Mouse (Mus musculus) monocyte, adult 59 days (primary cell): ENCODE results near the gene Ehmt2. TPM values are rescaled to one million over a fixed set of nuclear protein-coding genes. Genes with fewer than 3 reads are reported as not detected.

ENCODE experiments used
- total RNA-seq, 2 experiments: library from RNA; stranded (reverse); gene quantifications; one replicate each; pipeline ENCODE4 v1.2.4; 2023

The Ehmt2 gene
- 100 to 1,000 TPM; 134 to 139 TPM for total RNA-seq

GRCm38 (mm10) chr17:34898160-34898586 lies at the start of gene Ehmt2, which contains the start of gene C2:
TSS of gene Ehmt2 (plus strand) at chr17:34898469.
TSS of gene C2 (minus strand) at chr17:34898265.

DNA sequence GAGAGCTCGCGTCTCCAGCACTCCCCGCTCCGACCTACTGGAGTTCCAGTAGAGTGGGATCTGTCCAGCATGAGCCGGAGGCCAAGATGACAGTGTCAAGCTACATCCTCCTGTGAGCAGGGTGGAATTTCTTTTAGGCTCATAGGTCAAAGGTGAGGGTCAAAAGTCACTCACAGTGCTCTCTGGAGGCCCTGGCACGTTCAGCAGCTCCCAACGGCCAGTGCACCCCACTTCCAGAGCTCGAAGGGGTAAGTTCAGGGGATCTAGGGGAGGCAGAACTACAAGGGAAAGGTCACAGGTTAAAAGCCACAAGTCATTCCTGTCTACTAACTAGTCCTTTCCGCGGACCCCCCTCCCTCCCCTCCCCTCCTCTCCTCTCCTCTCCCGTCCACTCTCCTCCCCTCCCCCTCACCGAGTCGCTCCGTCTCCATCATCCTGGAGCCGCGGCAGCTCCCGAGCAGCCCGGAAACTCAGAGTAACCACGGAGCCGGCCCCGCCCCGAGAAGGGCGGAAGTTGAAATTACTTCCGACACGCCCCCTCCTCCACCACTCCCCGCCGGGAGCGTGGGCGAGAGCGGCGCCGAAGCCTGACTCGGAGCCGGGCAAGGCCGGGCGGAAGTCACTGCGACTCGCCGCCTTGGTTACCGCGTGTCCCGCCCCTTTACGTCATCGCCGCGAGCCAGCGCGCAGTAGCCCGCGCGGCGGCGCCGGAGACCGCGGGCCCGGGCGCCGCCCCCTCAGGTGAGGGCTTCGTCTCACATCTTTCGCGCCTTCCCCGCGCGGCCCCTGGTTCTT lies 48.4 kb upstream of the Ehmt2 start, which contains the start of the genes Skiv2l and Nelfe:
Gene Skiv2l, minus strand, starts transcription at position 489 of the 795 bp plus-strand sequence.
Gene Nelfe, plus strand, starts transcription at position 670 of the 795 bp plus-strand sequence.

DNA sequence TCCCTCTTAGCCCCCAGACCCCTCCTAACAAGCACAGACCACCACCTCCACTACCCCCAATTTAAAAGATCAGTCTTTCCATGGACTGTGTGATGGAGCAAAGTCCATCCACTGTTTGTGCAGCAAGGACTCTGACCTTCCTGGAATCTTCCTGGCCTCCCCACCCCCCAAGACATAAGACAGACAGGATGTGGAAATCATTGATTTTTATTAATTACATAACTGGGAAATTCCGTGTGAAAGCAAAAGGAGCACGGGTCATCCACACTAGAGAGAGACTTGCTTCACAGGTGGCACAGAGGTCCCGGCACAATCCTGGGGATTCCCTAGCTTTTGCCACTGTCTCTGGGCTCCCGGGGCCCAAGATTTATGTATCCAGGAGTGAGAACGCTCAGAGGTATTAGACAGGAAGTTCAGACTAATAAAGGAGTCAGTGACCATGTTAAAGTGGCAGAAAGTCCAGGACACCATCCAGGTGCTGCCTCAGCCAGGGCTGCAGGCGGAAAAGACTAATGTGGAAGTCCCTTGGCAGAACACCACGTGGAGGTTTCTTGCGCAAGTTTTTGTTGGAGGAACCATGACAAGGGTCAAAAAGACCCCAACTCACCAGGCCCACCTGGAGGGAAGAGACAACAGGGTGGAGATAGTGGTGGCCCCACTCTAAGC lies 35.7 kb upstream of the Ehmt2 start, which contains the start of gene Cfb:
Gene Cfb, minus strand, starts transcription at position 103 of the 666 bp plus-strand sequence.

DNA sequence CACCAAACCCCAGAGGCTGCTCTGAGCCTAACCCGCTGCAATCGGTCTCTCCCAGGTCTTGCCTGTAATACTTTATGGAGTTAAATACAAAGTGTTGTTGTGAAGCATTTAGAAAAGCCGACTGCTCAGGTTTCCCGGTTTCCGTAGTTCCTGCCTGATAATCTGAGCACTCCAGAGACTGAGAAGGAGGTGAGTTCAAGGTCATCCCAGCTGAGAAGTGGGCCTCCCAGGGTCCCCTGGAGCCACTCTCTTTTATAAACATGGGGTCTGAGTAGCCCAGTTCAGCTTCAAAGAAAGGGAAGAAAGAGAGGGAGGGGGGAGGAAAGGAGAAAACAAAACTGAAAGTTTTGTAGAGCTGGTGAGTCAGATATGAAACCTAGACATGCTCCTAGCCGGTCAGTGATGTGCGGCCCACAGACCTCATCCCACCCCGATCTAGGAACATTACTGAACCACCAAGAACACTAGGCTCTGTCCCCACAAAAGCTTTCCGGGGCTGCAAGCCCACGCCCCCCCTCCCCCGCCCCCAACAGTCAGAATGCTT lies 18.9 kb upstream of the Ehmt2 start, which contains the start of gene Zbtb12:
Gene Zbtb12, plus strand, starts transcription at position 148 of the 544 bp plus-strand sequence.

GRCm38 (mm10) chr17:34881683-34882310 lies 16.5 kb upstream of the Ehmt2 start, which contains the start of gene Gm20547:
TSS of gene Gm20547 (minus strand) at chr17:34882042.

DNA sequence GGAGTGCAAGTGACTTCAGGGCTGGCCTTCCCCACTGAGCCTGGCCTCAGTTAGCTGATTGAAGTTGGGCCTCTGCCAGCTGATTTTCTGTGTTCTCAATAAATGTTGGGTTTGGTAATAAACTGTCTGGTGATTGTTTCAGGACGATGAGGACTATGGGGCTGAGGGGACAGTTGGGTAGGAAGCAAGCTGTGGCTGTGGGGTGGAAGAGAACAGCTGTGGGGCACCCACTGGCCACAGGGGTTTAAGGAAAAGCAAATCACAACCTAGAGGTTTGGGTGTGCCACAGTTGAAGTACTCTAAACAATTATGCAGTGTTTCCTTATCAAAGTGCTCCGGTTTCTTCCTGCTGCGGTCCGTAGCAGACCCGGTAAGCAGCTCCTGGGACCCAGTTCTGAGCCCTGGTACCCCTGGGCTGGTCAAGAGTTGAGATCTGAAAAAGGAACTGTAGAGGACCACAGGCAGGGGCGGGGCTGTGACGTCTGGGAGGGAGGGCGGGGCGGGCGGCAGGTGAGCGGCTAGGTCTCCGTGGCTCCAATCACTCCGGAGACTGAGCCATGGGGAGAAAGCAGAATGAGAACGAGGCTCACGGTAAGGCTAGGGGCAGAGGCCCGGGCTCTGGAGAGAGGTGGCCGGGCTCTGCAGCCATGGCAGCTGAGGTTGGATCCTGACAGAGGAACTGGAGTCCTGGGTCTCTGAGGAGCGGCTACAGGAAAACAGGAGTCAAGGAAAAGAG lies 15.8 kb downstream of the Ehmt2 start, which contains the start of gene Slc44a4:
Gene Slc44a4, plus strand, starts transcription at position 537 of the 736 bp plus-strand sequence.

DNA sequence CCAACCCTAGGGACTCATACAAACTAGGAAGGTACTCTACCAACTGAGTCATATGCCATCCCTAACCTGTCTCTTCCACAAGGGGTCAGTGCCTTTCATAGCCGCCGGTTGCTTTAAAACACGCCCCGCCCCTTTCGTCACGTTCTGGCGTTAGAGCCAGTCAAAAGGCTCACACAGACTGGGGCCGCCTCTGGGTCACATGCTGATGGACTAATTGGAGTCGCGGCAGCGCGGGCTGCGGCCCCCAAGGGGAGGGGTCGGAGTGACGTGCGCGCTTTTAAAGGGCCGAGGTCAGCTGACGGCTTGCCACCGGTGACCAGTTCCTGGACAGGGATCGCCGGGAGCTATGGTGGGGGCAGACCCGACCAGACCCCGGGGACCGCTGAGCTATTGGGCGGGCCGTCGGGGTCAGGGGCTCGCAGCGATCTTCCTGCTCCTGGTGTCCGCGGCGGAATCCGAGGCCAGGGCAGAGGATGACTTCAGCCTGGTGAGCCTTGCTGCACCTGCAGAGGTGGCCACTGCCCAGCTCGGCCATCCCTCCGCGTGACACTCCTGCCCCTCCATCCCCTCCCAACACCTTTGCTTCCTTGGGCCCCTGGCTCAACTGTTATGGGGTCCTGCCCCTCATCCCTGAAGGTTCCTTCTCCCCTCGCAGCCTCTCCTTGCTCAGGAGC lies 32.9 kb downstream of the Ehmt2 start, which contains the start of gene Neu1:
Gene Neu1, plus strand, starts transcription at position 193 of the 674 bp plus-strand sequence.

GRCm38 (mm10) chr17:34959130-34959778 lies 61.0 kb downstream of the Ehmt2 start, which contains the start of gene Hspa1b:
TSS of gene Hspa1b (minus strand) at chr17:34959238.

Other genes with a start within 250 kb of the Ehmt2 start
- gene Tnxb, start 227.9 kb upstream of the Ehmt2 start, total RNA-seq = under 1 TPM; 0.24 to 0.37 TPM
- 10 to 100 TPM in 1 of 2 experiments, 1 to 10 TPM in 1; 5.0 to 25.9 TPM for gene C4b, start 154.6 kb upstream of the Ehmt2 start, total RNA-seq
- gene Cyp21a1, start 93.9 kb upstream of the Ehmt2 start, total RNA-seq = not detected
- 10 to 100 TPM; 64.1 to 71.7 TPM for gene Stk19, start 61.5 kb upstream of the Ehmt2 start, total RNA-seq
- gene Dxo, start 61.5 kb upstream of the Ehmt2 start, total RNA-seq = 10 to 100 TPM; 48.5 to 48.9 TPM
- 10 to 100 TPM; 83.5 to 92.5 TPM for gene Skiv2l, start 48.3 kb upstream of the Ehmt2 start, total RNA-seq
- gene Nelfe, start 48.1 kb upstream of the Ehmt2 start, total RNA-seq = 10 to 100 TPM; 21.6 to 31.4 TPM
- gene Cfb, start 36.0 kb upstream of the Ehmt2 start, total RNA-seq = 10 to 100 TPM; 10.9 to 15.3 TPM
- gene Zbtb12, start 19.0 kb upstream of the Ehmt2 start, total RNA-seq = 1 to 10 TPM; 3.3 to 3.8 TPM
- gene Gm20547, start 16.4 kb upstream of the Ehmt2 start, total RNA-seq = not detected
- gene C2, start 204 bp upstream of the Ehmt2 start, total RNA-seq = 10 to 100 TPM; 16.6 to 17.2 TPM
- not detected for gene Slc44a4, start 16.0 kb downstream of the Ehmt2 start, total RNA-seq
- 10 to 100 TPM; 58.9 to 60.2 TPM for gene Neu1, start 32.8 kb downstream of the Ehmt2 start, total RNA-seq
- gene Hspa1b, start 60.8 kb downstream of the Ehmt2 start, total RNA-seq = 100 to 1,000 TPM; 240 to 289 TPM
- not detected for gene Gm20481, start 71.4 kb downstream of the Ehmt2 start, total RNA-seq
- 100 to 1,000 TPM; 322 to 373 TPM for gene Hspa1a, start 73.7 kb downstream of the Ehmt2 start, total RNA-seq
- gene Hspa1l, start 74.2 kb downstream of the Ehmt2 start, total RNA-seq = under 1 TPM; 0.55 to 0.76 TPM
- gene Lsm2, start 83.4 kb downstream of the Ehmt2 start, total RNA-seq = 10 to 100 TPM; 18.6 to 21.1 TPM
- gene Vars, start 102.5 kb downstream of the Ehmt2 start, total RNA-seq = 10 to 100 TPM; 89.4 to 93.9 TPM
- gene Vwa7, start 118.1 kb downstream of the Ehmt2 start, total RNA-seq = under 1 TPM in 1 of 2 experiments, not detected in 1; 0.16 TPM
- gene Sapcd1, start 129.5 kb downstream of the Ehmt2 start, total RNA-seq = not detected
- gene Msh5, start 148.3 kb downstream of the Ehmt2 start, total RNA-seq = 1 to 10 TPM; 1.0 to 2.2 TPM
- gene Clic1, start 151.5 kb downstream of the Ehmt2 start, total RNA-seq = 100 to 1,000 TPM; 258 to 267 TPM
- gene Ddah2, start 160.6 kb downstream of the Ehmt2 start, total RNA-seq = 1 to 10 TPM; 1.2 to 1.7 TPM
- not detected for gene Ly6g6c, start 166.9 kb downstream of the Ehmt2 start, total RNA-seq
- gene Mpig6b, start 167.7 kb downstream of the Ehmt2 start, total RNA-seq = not detected
- gene Ly6g6e, start 178.4 kb downstream of the Ehmt2 start, total RNA-seq = not detected
- gene Ly6g6d, start 179.6 kb downstream of the Ehmt2 start, total RNA-seq = not detected
- gene Ly6g6f, start 187.1 kb downstream of the Ehmt2 start, total RNA-seq = not detected
- 10 to 100 TPM; 58.8 to 60.6 TPM for gene Abhd16a, start 190.8 kb downstream of the Ehmt2 start, total RNA-seq
- not detected for gene Ly6g5c, start 209.8 kb downstream of the Ehmt2 start, total RNA-seq
- gene Ly6g5b, start 217.0 kb downstream of the Ehmt2 start, total RNA-seq = under 1 TPM; 0.42 to 0.61 TPM
- 10 to 100 TPM; 22.2 to 30.3 TPM for gene Gpank1, start 223.0 kb downstream of the Ehmt2 start, total RNA-seq
- gene Csnk2b, start 223.6 kb downstream of the Ehmt2 start, total RNA-seq = 100 to 1,000 TPM; 133 to 155 TPM
- 10 to 100 TPM; 15.5 to 25.3 TPM for gene D17H6S53E, start 227.9 kb downstream of the Ehmt2 start, total RNA-seq
- gene Apom, start 233.6 kb downstream of the Ehmt2 start, total RNA-seq = not detected
- gene Bag6, start 236.7 kb downstream of the Ehmt2 start, total RNA-seq = 100 to 1,000 TPM; 324 to 360 TPM